Mouse (Mus musculus): Measurements from ENCODE around the gene Amigo2. TPM values are rescaled to one million over a fixed set of nuclear protein-coding genes. Genes with fewer than 3 reads are reported as not detected.

Amigo2 gene
- total and polyA plus RNA-seq, 2 experiments from 2014 or later, result 20.1 to 22.4 TPM

DNA sequence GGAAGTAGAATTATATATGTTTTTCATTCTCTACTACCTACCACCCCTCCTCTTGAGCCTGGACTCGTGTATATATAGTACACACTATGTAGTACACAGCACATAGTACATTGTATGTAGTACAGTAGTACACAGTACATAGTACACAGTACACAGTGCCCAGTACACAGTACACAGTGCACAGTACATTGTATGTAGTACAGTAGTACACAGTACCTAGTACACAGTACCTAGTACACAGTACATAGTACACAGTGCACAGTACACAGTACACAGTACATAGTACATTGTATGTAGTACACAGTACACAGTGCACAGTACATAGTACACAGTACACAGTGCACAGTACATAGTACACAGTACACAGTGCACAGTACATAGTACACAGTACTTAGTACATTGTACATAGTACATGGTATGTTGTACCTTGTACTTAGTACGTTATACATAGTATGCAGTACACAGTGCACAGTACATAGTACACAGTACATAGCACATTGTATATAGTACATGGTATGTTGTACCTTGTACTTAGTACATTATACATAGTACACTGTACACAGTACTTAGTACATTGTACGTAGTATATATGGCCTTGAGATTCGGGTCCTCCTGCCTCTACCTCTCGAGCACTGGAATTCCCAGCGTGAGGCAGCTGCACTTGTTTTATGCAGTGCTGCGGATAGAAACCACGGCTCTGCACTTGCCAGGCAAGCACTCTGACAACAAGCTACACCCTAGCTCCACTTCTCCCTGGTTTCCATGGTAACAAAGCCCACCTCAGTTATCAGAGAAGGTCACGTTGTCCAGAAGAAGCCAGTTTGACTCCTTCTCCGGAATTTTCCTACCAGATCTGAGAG, 34.9 kb upstream of the Amigo2 start:
- Histone ChIP-seq H3K9ac (replicated peaks; ENCODE audit: low read length, poor library complexity, severe bottlenecking) (no peak overlapping the region), H3K4me3 (ENCODE audit: low read depth, low read length) (no peak overlapping the region), H3K36me3 (ENCODE audit: insufficient read depth, low read length) (no peaks in the 10 kb centered on the region), H3K9me3 (ENCODE audit: low read length) (no peaks in the 10 kb centered on the region), H3K27me3 (ENCODE audit: insufficient read depth, low read length) (no peaks in the 10 kb centered on the region), H3K4me2 (ENCODE audit: low read depth, low read length, poor library complexity, severe bottlenecking) (0 out of 2 replicates have a peak overlapping the region, but pooled peaks have one; percentile 9), H3K27ac (ENCODE audit: low read depth, low read length) (peak overlapping the region; percentile 55), H3K4me1 (ENCODE audit: insufficient read depth, low read length) (0 out of 2 replicates have a peak, but pooled peaks cover 3% of the 10 kb centered on the region)
- ATAC-seq (ENCODE audit: low FRiP score), result peak; percentile 62
- 39% methylated on average over 10 of the region's 10 CpGs for WGBS
- peak; percentile 66 for DNase-seq (ENCODE audit: low spot score)
- no peak for TF ChIP-seq CTCF (IDR thresholded peaks at IDR 0.05)

DNA sequence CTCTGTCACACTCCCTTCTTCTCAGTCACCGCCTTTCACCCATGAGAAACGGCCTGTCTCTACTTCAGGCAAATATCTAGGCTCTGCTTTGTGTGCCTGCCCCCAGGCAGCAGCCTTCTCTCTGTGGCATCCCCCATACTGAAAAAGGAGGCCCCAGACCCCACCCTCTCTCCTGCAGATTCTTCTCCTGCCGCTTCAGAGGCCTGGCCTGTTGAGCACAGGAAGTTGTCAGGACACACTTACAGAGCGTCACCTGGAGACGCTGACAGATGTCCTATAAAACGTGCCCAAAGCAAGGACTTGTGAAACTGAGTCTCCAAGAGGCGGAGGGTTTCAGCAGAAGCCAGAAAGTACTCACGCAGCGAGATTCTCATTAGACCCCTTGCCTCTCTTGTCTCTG, 33.7 kb upstream of the Amigo2 start:
- H3K27me3 ChIP-seq (ENCODE audit: insufficient read depth, low read length), result no peaks in the 10 kb centered on the region
- H3K4me1 ChIP-seq (ENCODE audit: insufficient read depth, low read length), result peaks cover 5% of the 10 kb centered on the region; the same call in 1 of the 2 replicates
- no peak overlapping the region for H3K27ac ChIP-seq (ENCODE audit: low read depth, low read length)
- H3K4me2 ChIP-seq (ENCODE audit: low read depth, low read length, poor library complexity, severe bottlenecking), result no peak overlapping the region
- ATAC-seq (ENCODE audit: low FRiP score), result no peak
- no peak overlapping the region for H3K9ac ChIP-seq (replicated peaks; ENCODE audit: low read length, poor library complexity, severe bottlenecking)
- no peaks in the 10 kb centered on the region for H3K36me3 ChIP-seq (ENCODE audit: insufficient read depth, low read length)
- WGBS, result 69% methylated on average over 9 of the region's 9 CpGs
- no peaks in the 10 kb centered on the region for H3K9me3 ChIP-seq (ENCODE audit: low read length)
- DNase-seq (ENCODE audit: low spot score), result no peak
- TF ChIP-seq CTCF (IDR thresholded peaks at IDR 0.05), result no peak
- H3K4me3 ChIP-seq (ENCODE audit: low read depth, low read length), result no peak overlapping the region

DNA sequence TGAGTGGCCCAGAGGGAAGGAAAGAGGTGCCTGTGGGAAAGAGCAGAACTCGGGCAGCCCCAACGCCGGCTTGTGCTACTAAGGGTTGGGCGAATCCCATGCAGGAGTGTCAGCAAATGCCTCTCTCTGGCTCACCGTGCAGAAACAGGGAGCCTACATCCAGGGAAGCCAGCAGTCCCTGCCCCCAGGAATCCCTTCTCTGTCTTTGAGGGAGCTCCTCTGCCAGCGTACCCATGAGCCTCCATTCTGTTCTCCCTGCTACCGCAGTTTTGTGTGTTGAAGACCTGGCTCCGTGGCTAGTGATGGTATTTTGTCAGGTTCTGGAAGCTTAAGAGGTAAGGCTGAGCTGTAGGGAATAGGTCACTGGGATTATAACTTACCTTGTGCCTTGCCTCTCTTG, 33.0 kb upstream of the Amigo2 start:
- Histone ChIP-seq H3K36me3 (ENCODE audit: insufficient read depth, low read length) (no peaks in the 10 kb centered on the region), H3K4me3 (ENCODE audit: low read depth, low read length) (no peak overlapping the region), H3K9me3 (ENCODE audit: low read length) (no peaks in the 10 kb centered on the region), H3K27ac (ENCODE audit: low read depth, low read length) (no peak overlapping the region), H3K9ac (replicated peaks; ENCODE audit: low read length, poor library complexity, severe bottlenecking) (no peak overlapping the region), H3K27me3 (ENCODE audit: insufficient read depth, low read length) (no peaks in the 10 kb centered on the region), H3K4me1 (ENCODE audit: insufficient read depth, low read length) (peaks cover 5% of the 10 kb centered on the region; the same call in 1 of the 2 replicates), H3K4me2 (ENCODE audit: low read depth, low read length, poor library complexity, severe bottlenecking) (no peak overlapping the region)
- TF ChIP-seq CTCF (IDR thresholded peaks at IDR 0.05), result no peak
- no peak for ATAC-seq (ENCODE audit: low FRiP score)
- 90% methylated on average over 8 of the region's 8 CpGs for WGBS
- DNase-seq (ENCODE audit: low spot score), result no peak

DNA sequence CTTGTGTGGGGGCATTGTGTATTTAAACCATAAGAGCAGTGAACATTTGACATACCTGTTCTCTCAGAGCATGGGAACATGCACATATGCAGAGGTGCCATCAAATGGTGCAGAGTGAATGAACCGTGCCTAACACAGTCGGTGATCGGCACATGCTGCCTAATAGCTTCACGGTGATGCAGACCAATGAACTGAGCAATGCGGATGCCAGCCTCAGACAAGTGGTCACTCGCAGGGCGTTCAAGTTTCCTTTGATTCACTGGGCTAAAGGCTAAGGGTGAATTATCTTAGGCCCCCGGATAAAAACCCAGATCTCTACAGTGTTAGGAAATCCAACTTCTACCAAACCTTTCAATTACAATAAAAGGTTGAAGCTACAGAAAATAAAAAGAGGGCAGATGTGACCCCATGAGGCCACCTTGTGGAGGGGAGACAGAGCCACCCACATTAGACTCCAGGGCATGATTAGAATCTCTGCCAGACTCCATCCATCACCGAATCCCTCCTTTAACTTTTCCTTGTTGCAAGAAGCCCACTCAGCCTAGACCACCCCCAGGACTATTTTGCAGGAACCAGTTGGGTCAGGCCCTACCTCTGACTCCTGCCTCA, 31.4 kb upstream of the Amigo2 start:
- H3K4me3 ChIP-seq (ENCODE audit: low read depth, low read length), result no peak overlapping the region
- H3K4me1 ChIP-seq (ENCODE audit: insufficient read depth, low read length), result peaks cover 5% of the 10 kb centered on the region; the same call in 1 of the 2 replicates
- H3K27ac ChIP-seq (ENCODE audit: low read depth, low read length), result no peak overlapping the region
- TF ChIP-seq CTCF (IDR thresholded peaks at IDR 0.05), result no peak
- no peak for ATAC-seq (ENCODE audit: low FRiP score)
- no peaks in the 10 kb centered on the region for H3K36me3 ChIP-seq (ENCODE audit: insufficient read depth, low read length)
- H3K4me2 ChIP-seq (ENCODE audit: low read depth, low read length, poor library complexity, severe bottlenecking), result no peak overlapping the region
- no peak for DNase-seq (ENCODE audit: low spot score)
- H3K9ac ChIP-seq (replicated peaks; ENCODE audit: low read length, poor library complexity, severe bottlenecking), result no peak overlapping the region
- no peaks in the 10 kb centered on the region for H3K27me3 ChIP-seq (ENCODE audit: insufficient read depth, low read length)
- no peaks in the 10 kb centered on the region for H3K9me3 ChIP-seq (ENCODE audit: low read length)
- 90% methylated on average over 9 of the region's 9 CpGs for WGBS

DNA sequence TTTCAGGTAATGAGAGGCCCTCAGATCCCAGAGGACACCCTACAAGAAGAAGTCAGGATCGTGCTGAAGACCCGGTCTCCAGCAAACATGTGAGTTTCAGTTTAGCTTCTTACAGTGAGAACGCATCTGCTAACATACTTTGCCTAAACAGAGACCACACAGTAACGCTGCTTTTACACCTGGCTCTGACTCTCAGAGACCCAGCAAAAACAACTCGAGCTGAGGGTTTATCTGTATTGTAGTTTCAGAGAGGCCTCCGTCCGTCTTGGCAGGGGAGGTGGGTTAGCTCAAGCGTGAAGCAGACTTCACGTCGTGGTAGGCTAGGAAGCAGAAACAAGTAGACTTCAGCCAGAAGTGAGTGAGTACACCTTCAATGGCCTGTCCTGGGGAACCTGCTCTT, 30.2 kb upstream of the Amigo2 start:
- Histone ChIP-seq H3K4me2 (ENCODE audit: low read depth, low read length, poor library complexity, severe bottlenecking) (no peak overlapping the region), H3K9ac (replicated peaks; ENCODE audit: low read length, poor library complexity, severe bottlenecking) (no peak overlapping the region), H3K4me1 (ENCODE audit: insufficient read depth, low read length) (peaks cover 2% of the 10 kb centered on the region; the same call in 1 of the 2 replicates), H3K36me3 (ENCODE audit: insufficient read depth, low read length) (no peaks in the 10 kb centered on the region), H3K9me3 (ENCODE audit: low read length) (no peaks in the 10 kb centered on the region), H3K4me3 (ENCODE audit: low read depth, low read length) (no peak overlapping the region), H3K27ac (ENCODE audit: low read depth, low read length) (no peak overlapping the region), H3K27me3 (ENCODE audit: insufficient read depth, low read length) (no peaks in the 10 kb centered on the region)
- 52% methylated on average over 10 of the region's 10 CpGs for WGBS
- no peak for TF ChIP-seq CTCF (IDR thresholded peaks at IDR 0.05)
- no peak for DNase-seq (ENCODE audit: low spot score)
- no peak for ATAC-seq (ENCODE audit: low FRiP score)

DNA sequence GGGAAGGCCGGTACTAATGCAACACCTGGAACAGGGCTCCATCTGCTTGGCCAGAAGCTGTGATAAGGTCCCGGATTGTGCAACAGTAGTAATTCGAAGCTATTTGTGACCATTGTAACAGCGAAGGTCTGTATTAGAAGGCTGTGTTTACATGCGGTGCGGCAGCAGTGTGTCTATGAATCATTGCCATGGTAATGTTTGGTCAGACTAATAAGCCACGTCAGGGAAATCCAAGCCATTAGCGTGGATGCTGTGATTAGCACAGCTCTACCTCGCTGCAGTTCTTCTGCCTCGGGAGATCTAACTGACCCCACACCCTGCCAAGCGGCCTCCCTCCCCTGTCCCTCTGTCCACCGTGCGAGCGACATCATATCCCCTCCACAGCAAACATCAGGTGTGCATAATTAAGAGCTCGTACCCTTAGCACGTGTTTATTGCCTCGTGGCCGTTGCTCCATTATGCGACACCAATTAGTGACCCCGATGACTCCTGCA, 29.6 kb upstream of the Amigo2 start:
- WGBS, result 41% methylated on average over 20 of the region's 20 CpGs
- peaks cover 5% of the 10 kb centered on the region; the same call in 1 of the 2 replicates for H3K4me1 ChIP-seq (ENCODE audit: insufficient read depth, low read length)
- no peak overlapping the region for H3K4me3 ChIP-seq (ENCODE audit: low read depth, low read length)
- no peak for ATAC-seq (ENCODE audit: low FRiP score)
- H3K27ac ChIP-seq (ENCODE audit: low read depth, low read length), result no peak overlapping the region
- TF ChIP-seq CTCF (IDR thresholded peaks at IDR 0.05), result no peak
- H3K4me2 ChIP-seq (ENCODE audit: low read depth, low read length, poor library complexity, severe bottlenecking), result no peak overlapping the region
- no peaks in the 10 kb centered on the region for H3K9me3 ChIP-seq (ENCODE audit: low read length)
- peak; percentile 47 for DNase-seq (ENCODE audit: low spot score)
- no peaks in the 10 kb centered on the region for H3K36me3 ChIP-seq (ENCODE audit: insufficient read depth, low read length)
- no peak overlapping the region for H3K9ac ChIP-seq (replicated peaks; ENCODE audit: low read length, poor library complexity, severe bottlenecking)
- no peaks in the 10 kb centered on the region for H3K27me3 ChIP-seq (ENCODE audit: insufficient read depth, low read length)

Measured in midbrain, postnatal 0 days (tissue).